Mouse (Mus musculus) lung, postnatal 0 days (tissue): ENCODE measurements around the gene Borcs7.

ENCODE experiments used
- CTCF ChIP-seq: IDR thresholded peaks from 2 replicates; pipeline ENCODE4 v1.5.1; 2016; ENCODE audit warnings: antibody characterized with exemption, mild to moderate bottlenecking
- EP300 ChIP-seq: IDR thresholded peaks from 2 replicates; pipeline ENCODE4 v1.6.1; 2016; ENCODE audit warnings: antibody characterized with exemption, mild to moderate bottlenecking, control low read depth

- no peak for TF ChIP-seq CTCF
- no peak for TF ChIP-seq EP300
Measured at GRCm38 (mm10) chr19:46640780-46641179, 48.9 kb upstream of the Borcs7 start.
